Mouse (Mus musculus) lung, postnatal 4 days (tissue): ENCODE results near the gene Acap3.
A peak's percentile ranks its signal among the peaks of the same experiment; 100 is the strongest.

Experiments used
- DNase-seq, 2 experiments: peaks; one replicate each; pipeline ENCODE4 v3.0.0; 2021

The Acap3 gene

GRCm38 (mm10) chr4:155891551-155892001 lies at the start of gene Acap3, which contains the start of gene Pusl1:
Gene Acap3 (plus strand): TSS chr4:155891822.
Gene Pusl1 (minus strand): TSS chr4:155891781.
- peak; percentile 97 to 98 for DNase-seq

- peak in 1 of 2 experiments; percentile 9 for DNase-seq
Measured at GRCm38 (mm10) chr4:155843231-155843630, 48.4 kb upstream of the Acap3 start.

- peak; percentile 95 to 98 for DNase-seq
Measured at GRCm38 (mm10) chr4:155846871-155847578, 44.6 kb upstream of the Acap3 start, which contains the start of gene Dvl1. Gene Dvl1 (plus strand): TSS chr4:155847402.

GRCm38 (mm10) chr4:155847591-155848352 lies 43.9 kb upstream of the Acap3 start:
- peak in 1 of 2 experiments; percentile 57 for DNase-seq

GRCm38 (mm10) chr4:155848434-155849095 lies 43.1 kb upstream of the Acap3 start:
- DNase-seq: peak in 1 of 2 experiments; percentile 20

- no peak for DNase-seq
Measured at GRCm38 (mm10) chr4:155849391-155849790, 42.2 kb upstream of the Acap3 start.

GRCm38 (mm10) chr4:155849792-155850451 lies 41.7 kb upstream of the Acap3 start:
- no peak for DNase-seq

GRCm38 (mm10) chr4:155851368-155851767 lies 40.3 kb upstream of the Acap3 start:
- no peak for DNase-seq

- DNase-seq: peak; percentile 28 to 62
Measured at GRCm38 (mm10) chr4:155851951-155852411, 39.6 kb upstream of the Acap3 start.

- DNase-seq: peak in 1 of 2 experiments; percentile 21
Measured at GRCm38 (mm10) chr4:155853421-155853820, 38.2 kb upstream of the Acap3 start.

- no peak for DNase-seq
Measured at GRCm38 (mm10) chr4:155854991-155855390, 36.6 kb upstream of the Acap3 start.

GRCm38 (mm10) chr4:155856071-155856470 lies 35.6 kb upstream of the Acap3 start:
- DNase-seq: peak in 1 of 2 experiments; percentile 18

GRCm38 (mm10) chr4:155856881-155857280 lies 34.7 kb upstream of the Acap3 start:
- DNase-seq: no peak

- DNase-seq: peak; percentile 76 to 77
Measured at GRCm38 (mm10) chr4:155859318-155859717, 32.3 kb upstream of the Acap3 start.

GRCm38 (mm10) chr4:155861787-155862186 lies 29.8 kb upstream of the Acap3 start:
- DNase-seq: peak; percentile 26 to 34

GRCm38 (mm10) chr4:155863001-155863400 lies 28.6 kb upstream of the Acap3 start, which contains the start of gene Tas1r3:
Gene Tas1r3 (minus strand): TSS chr4:155863362.
- peak in 1 of 2 experiments; percentile 17 for DNase-seq

- peak; percentile 25 to 46 for DNase-seq
Measured at GRCm38 (mm10) chr4:155868614-155869298, 22.9 kb upstream of the Acap3 start.

GRCm38 (mm10) chr4:155869317-155870033 lies 22.1 kb upstream of the Acap3 start, which contains the start of the genes Cptp and Ints11:
Gene Cptp (minus strand): TSS chr4:155869440.
Gene Ints11 (plus strand): TSS chr4:155869546.
- DNase-seq: peak; percentile 98

- no peak for DNase-seq
Measured at GRCm38 (mm10) chr4:155871404-155871803, 20.2 kb upstream of the Acap3 start.

- DNase-seq: no peak
Measured at GRCm38 (mm10) chr4:155883587-155883986, 8.0 kb upstream of the Acap3 start.

- DNase-seq: peak in 1 of 2 experiments; percentile 17
Measured at GRCm38 (mm10) chr4:155886330-155886729, 5.3 kb upstream of the Acap3 start.
